Mouse (Mus musculus) ES-Bruce4 (cell line): ENCODE data around the gene Prl8a9. TPM values are rescaled to one million over a fixed set of nuclear protein-coding genes. Genes with fewer than 3 reads are reported as not detected.

Experiments used
- H3K27ac ChIP-seq: 2 replicates; pipeline ENCODE4 v1.5.1; 2012; ENCODE audit warnings: low read length, inconsistent platforms; ENCODE audit not compliant: insufficient read depth
- H3K27me3 ChIP-seq: 2 replicates; pipeline ENCODE4 v1.6.1; 2012; ENCODE audit warnings: mild to moderate bottlenecking, low read length, inconsistent platforms; ENCODE audit not compliant: control insufficient read depth, poor library complexity, insufficient read depth, severe bottlenecking
- H3K36me3 ChIP-seq: 2 replicates; pipeline ENCODE4 v1.6.1; 2012; ENCODE audit warnings: inconsistent platforms, mild to moderate bottlenecking, low read length, moderate library complexity; ENCODE audit not compliant: control insufficient read depth, poor library complexity, insufficient read depth, severe bottlenecking
- H3K4me1 ChIP-seq: one replicate; pipeline ENCODE4 v1.8.1; 2011; ENCODE audit warnings: low read length; ENCODE audit not compliant: control insufficient read depth, insufficient read depth
- H3K4me3 ChIP-seq: 2 replicates; pipeline ENCODE4 v1.5.1; 2011; ENCODE audit warnings: low read depth, mild to moderate bottlenecking, low read length
- H3K9ac ChIP-seq: 2 replicates; pipeline ENCODE4 v1.6.1; 2012; ENCODE audit warnings: low read depth, mild to moderate bottlenecking, inconsistent platforms; ENCODE audit not compliant: poor library complexity, severe bottlenecking
- H3K9me3 ChIP-seq: replicated peaks from 2 replicates; pipeline ENCODE4 v1.6.1; 2012; ENCODE audit warnings: mild to moderate bottlenecking, low read length, inconsistent platforms; ENCODE audit not compliant: control insufficient read depth, poor library complexity, insufficient read depth, severe bottlenecking
- CTCF ChIP-seq: IDR thresholded peaks from one replicate; pipeline ENCODE4 v1.8.1; 2011; ENCODE audit warnings: low read depth, low read length
- EP300 ChIP-seq: IDR thresholded peaks from 2 replicates; pipeline ENCODE4 v1.6.1; 2011; ENCODE audit warnings: low read depth, low read length; ENCODE audit not compliant: insufficient read depth
- POLR2A ChIP-seq: IDR thresholded peaks from one replicate; pipeline ENCODE4 v1.8.1; 2011; ENCODE audit warnings: low read length; ENCODE audit not compliant: insufficient read depth
- polyA plus RNA-seq: library from polyadenylated mRNA; stranded (reverse); fragments of >200 nt; gene quantifications from 2 replicates; pipeline ENCODE4 v1.2.4, GENCODE M21; 2011; ENCODE audit warnings: low read depth; ENCODE audit not compliant: missing spikeins, insufficient read depth, insufficient read length

The Prl8a9 gene
- 5.0 and 10.1 TPM in 2 replicates for polyA plus RNA-seq

DNA sequence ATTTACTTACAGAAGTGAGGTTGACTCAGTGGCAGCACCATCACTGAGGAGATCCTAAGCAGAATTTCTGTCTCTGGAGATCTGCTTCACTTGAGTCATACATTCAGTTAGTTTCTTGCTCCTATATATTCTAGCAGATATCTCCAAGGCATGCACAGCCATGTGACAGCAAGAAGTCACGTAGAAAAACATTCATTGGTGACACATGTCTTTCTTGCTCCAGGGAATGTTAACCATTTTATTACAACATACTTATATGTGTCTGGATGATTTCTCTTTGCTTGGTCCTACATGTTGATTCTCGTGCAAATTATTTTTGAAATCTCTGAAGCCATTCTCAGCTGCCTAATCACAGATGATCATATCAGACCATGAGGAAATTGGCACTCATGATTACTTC lies at the start of gene Prl8a9:
Gene Prl8a9 (minus strand): TSS at position 101 of the 400 bp plus-strand sequence.
- TF ChIP-seq CTCF (no peak), POLR2A (no peak), EP300 (no peak)
- Histone ChIP-seq H3K27ac (no peak within 1 kb of the TSS), H3K36me3 (no peaks in the 10 kb centered on the region), H3K4me1 (no peaks in the 10 kb centered on the region), H3K4me3 (no peak within 1 kb of the TSS), H3K27me3 (no peaks in the 10 kb centered on the region), H3K9me3 (no peaks in the 10 kb centered on the region), H3K9ac (no peak within 1 kb of the TSS)

DNA sequence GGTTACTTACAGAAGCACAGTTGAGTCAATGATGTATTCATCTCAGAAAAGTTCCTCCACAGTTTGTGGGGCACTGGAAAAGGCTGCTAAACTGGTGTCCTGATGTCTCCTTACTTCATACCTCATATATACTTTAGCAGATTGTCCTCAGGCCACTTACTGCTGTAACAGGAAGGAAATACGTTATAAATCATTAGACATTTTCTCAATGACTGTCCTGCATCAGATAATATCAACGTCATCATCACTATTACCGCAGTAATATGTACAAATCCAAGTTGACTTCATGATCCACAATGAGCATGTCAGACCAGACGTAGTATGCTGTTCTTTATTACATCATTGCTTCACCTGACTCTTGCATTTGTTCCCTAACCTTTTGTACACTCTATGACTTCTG lies 46.1 kb upstream of the Prl8a9 start, which contains the start of gene Prl7b1:
Gene Prl7b1 (minus strand): TSS at position 101 of the 400 bp plus-strand sequence.
- Histone ChIP-seq H3K27me3 (no peaks in the 10 kb centered on the region), H3K36me3 (no peaks in the 10 kb centered on the region), H3K4me3 (no peak within 1 kb of the TSS), H3K27ac (no peak within 1 kb of the TSS), H3K9ac (no peak within 1 kb of the TSS), H3K4me1 (no peaks in the 10 kb centered on the region), H3K9me3 (no peaks in the 10 kb centered on the region)
- TF ChIP-seq EP300 (no peak), CTCF (no peak), POLR2A (no peak)

DNA sequence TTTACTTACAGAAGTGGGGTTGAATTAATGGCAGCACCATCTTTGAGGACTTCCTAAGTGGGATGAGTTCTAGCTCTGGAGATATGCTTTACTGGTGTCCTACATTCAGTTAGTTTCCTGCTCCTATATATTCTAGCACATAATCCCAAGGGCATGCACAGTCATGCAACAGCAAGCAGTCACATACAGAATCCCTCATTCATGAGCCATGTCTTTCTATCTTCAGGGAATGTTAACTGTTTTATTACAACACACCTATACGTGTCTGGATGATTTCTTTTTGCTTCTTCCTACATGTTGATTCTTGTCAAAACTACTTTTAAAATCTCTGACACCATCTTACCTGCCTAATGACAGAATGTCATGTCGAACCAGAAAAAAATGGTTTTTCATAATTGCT lies 17.7 kb upstream of the Prl8a9 start, which contains the start of gene Prl8a1:
Gene Prl8a1 (minus strand): TSS at position 101 of the 400 bp plus-strand sequence.
- Histone ChIP-seq H3K9me3 (no peaks in the 10 kb centered on the region), H3K27me3 (no peaks in the 10 kb centered on the region), H3K4me1 (no peaks in the 10 kb centered on the region), H3K9ac (no peak within 1 kb of the TSS), H3K27ac (no peak within 1 kb of the TSS), H3K4me3 (no peak within 1 kb of the TSS), H3K36me3 (no peaks in the 10 kb centered on the region)
- TF ChIP-seq CTCF (no peak), EP300 (no peak), POLR2A (no peak)

DNA sequence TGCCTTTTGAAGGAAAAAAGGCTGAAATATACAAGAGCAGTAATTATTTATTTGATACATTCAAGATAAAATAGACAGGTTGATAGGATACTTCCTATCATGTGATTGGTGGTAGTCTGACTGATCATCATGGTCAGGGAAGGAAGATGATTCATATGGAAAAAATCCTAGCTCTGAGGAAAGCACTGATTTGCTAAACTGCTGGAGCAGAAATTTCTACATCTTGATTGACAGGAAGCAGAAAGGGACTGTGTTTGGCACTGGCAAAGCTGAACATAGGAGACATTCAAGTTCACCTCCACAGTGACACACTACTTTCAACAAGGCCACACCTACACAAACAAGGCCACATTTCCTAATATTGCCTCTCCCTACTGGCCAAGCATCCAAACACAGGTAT lies 11.1 kb downstream of the Prl8a9 start:
- H3K9ac ChIP-seq: no peak overlapping the region
- no peak for TF ChIP-seq EP300
- no peak for TF ChIP-seq CTCF
- TF ChIP-seq POLR2A: no peak
- no peak overlapping the region for H3K27ac ChIP-seq
- no peaks in the 10 kb centered on the region for H3K27me3 ChIP-seq
- no peaks in the 10 kb centered on the region for H3K9me3 ChIP-seq
- H3K4me3 ChIP-seq: no peak overlapping the region
- no peaks in the 10 kb centered on the region for H3K4me1 ChIP-seq
- H3K36me3 ChIP-seq: no peaks in the 10 kb centered on the region

DNA sequence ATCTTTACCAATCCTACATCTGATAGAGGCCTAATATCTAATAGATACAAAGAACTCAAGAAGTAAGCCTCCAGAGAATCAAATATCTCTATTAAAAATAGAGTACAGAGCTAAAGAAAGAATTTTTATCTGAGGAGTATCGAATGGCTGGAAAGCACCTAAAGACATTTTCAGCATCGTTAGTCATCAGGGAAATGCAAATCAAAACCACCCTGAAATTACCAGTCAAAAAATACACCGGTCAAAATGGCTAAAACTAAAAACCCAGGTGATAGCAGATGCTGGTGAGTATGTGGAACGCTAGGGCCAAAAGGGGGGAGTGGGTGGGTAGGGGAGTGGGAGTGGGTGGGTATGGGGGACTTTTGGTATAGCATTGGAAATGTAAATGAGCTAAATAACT lies 41.2 kb downstream of the Prl8a9 start:
- Histone ChIP-seq H3K27ac (no peak overlapping the region), H3K4me1 (no peaks in the 10 kb centered on the region), H3K9me3 (no peaks in the 10 kb centered on the region), H3K36me3 (no peaks in the 10 kb centered on the region), H3K4me3 (no peak overlapping the region), H3K27me3 (no peaks in the 10 kb centered on the region), H3K9ac (no peak overlapping the region)
- TF ChIP-seq CTCF (no peak), EP300 (no peak), POLR2A (no peak)

DNA sequence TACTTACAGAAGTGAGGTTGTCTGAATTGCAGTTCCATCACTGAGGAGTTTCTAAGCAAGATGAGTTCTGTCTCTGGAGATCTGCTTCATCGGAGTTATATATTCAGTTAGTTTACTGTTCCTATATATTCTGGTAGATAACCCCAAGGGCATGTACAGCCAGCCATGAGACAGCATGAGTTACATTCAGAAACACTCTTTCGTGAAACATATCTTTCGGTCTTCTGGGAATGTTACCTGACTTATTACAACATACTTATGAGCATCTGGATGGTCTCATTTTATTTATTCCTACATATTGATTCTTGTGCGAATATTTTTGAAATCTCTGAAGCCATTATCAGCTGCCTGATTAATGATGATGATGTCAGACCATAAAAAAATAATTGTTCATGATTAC lies 51.3 kb downstream of the Prl8a9 start, which contains the start of gene Prl8a8:
Gene Prl8a8 (minus strand): TSS at position 101 of the 400 bp plus-strand sequence.
- no peaks in the 10 kb centered on the region for H3K9me3 ChIP-seq
- TF ChIP-seq POLR2A: no peak
- TF ChIP-seq EP300: no peak
- TF ChIP-seq CTCF: no peak
- H3K36me3 ChIP-seq: no peaks in the 10 kb centered on the region
- H3K4me1 ChIP-seq: no peaks in the 10 kb centered on the region
- H3K9ac ChIP-seq: no peak within 1 kb of the TSS
- H3K27ac ChIP-seq: no peak within 1 kb of the TSS
- no peaks in the 10 kb centered on the region for H3K27me3 ChIP-seq
- H3K4me3 ChIP-seq: no peak within 1 kb of the TSS

Other genes starting within 250 kb of the Prl8a9 start
- gene Prl8a2, start 218.9 kb downstream of the Prl8a9 start, polyA plus RNA-seq: 1.0 and 2.0 TPM in 2 replicates
- gene Prl2b1, start 173.8 kb downstream of the Prl8a9 start, polyA plus RNA-seq: 3.6 and 11.0 TPM in 2 replicates
- gene Prl8a6, start 125.9 kb downstream of the Prl8a9 start, polyA plus RNA-seq: 1.2 TPM in 1 of 2 replicates, not detected in the other
- gene Prl8a8, start 51.4 kb downstream of the Prl8a9 start, polyA plus RNA-seq: 1.8 and 1.9 TPM in 2 replicates
- not detected in 2 replicates for gene Prl8a1, start 17.6 kb upstream of the Prl8a9 start, polyA plus RNA-seq
- not detected in 2 replicates for gene Prl7b1, start 46.0 kb upstream of the Prl8a9 start, polyA plus RNA-seq
- gene Prl7a1, start 77.9 kb upstream of the Prl8a9 start, polyA plus RNA-seq: 0.96 and 1.1 TPM in 2 replicates
- 1.2 and 2.5 TPM in 2 replicates for gene Prl7a2, start 103.4 kb upstream of the Prl8a9 start, polyA plus RNA-seq
- gene Prl7d1, start 152.1 kb upstream of the Prl8a9 start, polyA plus RNA-seq: 1.2 TPM in 2 replicates
- not detected in 2 replicates for gene Prl7c1, start 216.2 kb upstream of the Prl8a9 start, polyA plus RNA-seq
- gene Prl2a1, start 237.0 kb upstream of the Prl8a9 start, polyA plus RNA-seq: 1.3 and 5.5 TPM in 2 replicates